Mouse (Mus musculus): ENCODE data around the gene Vps37d. TPM values are rescaled to one million over a fixed set of nuclear protein-coding genes. Genes with fewer than 3 reads are reported as not detected.

Vps37d gene
- polyA plus RNA-seq (2012; ENCODE audit: insufficient read depth, low replicate concordance): 0.44 and 2.3 TPM in 2 replicates

GRCm38 (mm10) chr5:135077564-135078481 is at the start of gene Vps37d:
Vps37d (minus strand) TSS chr5:135078266.
- TF ChIP-seq FLI1 (IDR thresholded peaks at IDR 0.05; ENCODE audit: low read length): no peak
- no peak for TF ChIP-seq GATA1 (IDR thresholded peaks at IDR 0.05; ENCODE audit: borderline replicate concordance, low read length)
- H3K27me3 ChIP-seq (replicated peaks): peaks cover 67% of the 10 kb centered on the region
- H3K4me3 ChIP-seq (replicated peaks): peak within 1 kb of the TSS; percentile 92
- H3K4me1 ChIP-seq: peaks cover 16% of the 10 kb centered on the region
- no peaks in the 10 kb centered on the region for H3K9me3 ChIP-seq
- no peaks in the 10 kb centered on the region for H3K36me3 ChIP-seq (replicated peaks; ENCODE audit: low read length)

DNA sequence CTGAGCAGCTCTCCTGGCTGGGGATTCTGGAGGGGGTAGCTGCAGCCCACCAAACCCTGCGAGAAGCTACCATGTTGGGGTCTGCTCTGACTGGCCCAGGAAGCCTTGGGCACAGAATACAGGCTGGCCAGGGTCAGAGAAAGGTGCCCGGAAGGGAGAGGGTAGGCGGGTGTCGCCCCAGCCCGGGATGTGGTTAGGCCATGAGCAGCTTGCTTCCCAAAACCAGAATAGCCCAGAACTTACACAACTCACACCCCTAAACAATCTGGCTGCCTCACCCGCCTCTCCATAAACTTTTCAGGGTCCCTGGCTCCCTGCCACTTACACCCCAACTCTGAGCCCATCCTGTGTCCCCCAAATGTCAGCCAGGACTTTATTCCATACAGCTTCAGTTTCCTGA is 49.6 kb upstream of the Vps37d start:
- Histone ChIP-seq H3K36me3 (replicated peaks; ENCODE audit: low read length) (no peaks in the 10 kb centered on the region), H3K27me3 (replicated peaks) (peaks cover 85% of the 10 kb centered on the region), H3K9me3 (peaks cover 11% of the 10 kb centered on the region), H3K4me3 (replicated peaks) (no peak overlapping the region), H3K4me1 (peaks cover 4% of the 10 kb centered on the region; the same call in 1 of the 2 replicates)
- TF ChIP-seq FLI1 (IDR thresholded peaks at IDR 0.05; ENCODE audit: low read length) (no peak), GATA1 (IDR thresholded peaks at IDR 0.05; ENCODE audit: borderline replicate concordance, low read length) (no peak)

- Histone ChIP-seq H3K4me1 (peaks cover 18% of the 10 kb centered on the region), H3K36me3 (replicated peaks; ENCODE audit: low read length) (no peaks in the 10 kb centered on the region), H3K9me3 (peaks cover 11% of the 10 kb centered on the region), H3K4me3 (replicated peaks) (no peak overlapping the region), H3K27me3 (replicated peaks) (peaks cover 84% of the 10 kb centered on the region)
- TF ChIP-seq FLI1 (IDR thresholded peaks at IDR 0.05; ENCODE audit: low read length) (no peak), GATA1 (IDR thresholded peaks at IDR 0.05; ENCODE audit: borderline replicate concordance, low read length) (no peak)
Observed at GRCm38 (mm10) chr5:135126121-135126520, 48.1 kb upstream of the Vps37d start.

- peaks cover 53% of the 10 kb centered on the region for H3K27me3 ChIP-seq (replicated peaks)
- no peaks in the 10 kb centered on the region for H3K36me3 ChIP-seq (replicated peaks; ENCODE audit: low read length)
- no peak overlapping the region for H3K4me3 ChIP-seq (replicated peaks)
- TF ChIP-seq FLI1 (IDR thresholded peaks at IDR 0.05; ENCODE audit: low read length) (no peak), GATA1 (IDR thresholded peaks at IDR 0.05; ENCODE audit: borderline replicate concordance, low read length) (no peak)
- H3K4me1 ChIP-seq: peaks cover 35% of the 10 kb centered on the region
- no peaks in the 10 kb centered on the region for H3K9me3 ChIP-seq
Observed at GRCm38 (mm10) chr5:135120753-135121152, 42.7 kb upstream of the Vps37d start.

DNA sequence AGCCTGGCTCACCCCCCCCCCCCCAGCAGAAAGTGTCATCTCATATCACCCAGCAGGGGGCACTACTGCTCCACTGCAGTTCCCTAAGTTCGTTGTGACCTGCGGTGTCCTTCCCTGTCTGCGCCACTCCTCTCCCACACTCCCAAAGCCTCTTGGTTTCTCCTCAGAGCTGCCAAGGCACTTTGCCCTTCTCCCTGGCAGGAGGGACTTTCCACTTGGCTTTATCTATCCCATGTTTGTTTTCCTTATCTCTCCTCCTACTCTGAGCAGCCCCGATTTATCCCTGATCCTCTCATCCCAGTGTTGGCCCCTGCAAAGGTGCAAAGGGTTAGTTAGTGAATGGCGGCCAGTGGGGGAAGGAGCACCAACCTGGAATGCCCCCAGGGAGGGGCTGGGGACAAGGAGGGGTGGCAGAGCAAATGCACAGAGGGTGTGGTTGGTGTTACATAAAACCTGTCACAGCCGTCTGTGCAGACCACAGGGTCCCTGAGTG is 40.6 kb upstream of the Vps37d start:
- TF ChIP-seq GATA1 (IDR thresholded peaks at IDR 0.05; ENCODE audit: borderline replicate concordance, low read length) (no peak), FLI1 (IDR thresholded peaks at IDR 0.05; ENCODE audit: low read length) (no peak)
- Histone ChIP-seq H3K4me3 (replicated peaks) (peak overlapping the region; percentile 55), H3K27me3 (replicated peaks) (peaks cover 49% of the 10 kb centered on the region), H3K36me3 (replicated peaks; ENCODE audit: low read length) (no peaks in the 10 kb centered on the region), H3K9me3 (no peaks in the 10 kb centered on the region), H3K4me1 (peaks cover 31% of the 10 kb centered on the region)

- H3K36me3 ChIP-seq (replicated peaks; ENCODE audit: low read length): no peaks in the 10 kb centered on the region
- no peak overlapping the region for H3K4me3 ChIP-seq (replicated peaks)
- H3K4me1 ChIP-seq: peaks cover 11% of the 10 kb centered on the region
- peaks cover 51% of the 10 kb centered on the region for H3K27me3 ChIP-seq (replicated peaks)
- H3K9me3 ChIP-seq: peaks cover 3% of the 10 kb centered on the region; the same call in 1 of the 2 replicates
- TF ChIP-seq GATA1 (IDR thresholded peaks at IDR 0.05; ENCODE audit: borderline replicate concordance, low read length): no peak
- no peak for TF ChIP-seq FLI1 (IDR thresholded peaks at IDR 0.05; ENCODE audit: low read length)
Observed at GRCm38 (mm10) chr5:135115241-135115640, 37.2 kb upstream of the Vps37d start.

- Histone ChIP-seq H3K9me3 (peaks cover 3% of the 10 kb centered on the region; the same call in 1 of the 2 replicates), H3K4me3 (replicated peaks) (no peak overlapping the region), H3K36me3 (replicated peaks; ENCODE audit: low read length) (no peaks in the 10 kb centered on the region), H3K4me1 (peaks cover 6% of the 10 kb centered on the region), H3K27me3 (replicated peaks) (peaks cover 56% of the 10 kb centered on the region)
- no peak for TF ChIP-seq GATA1 (IDR thresholded peaks at IDR 0.05; ENCODE audit: borderline replicate concordance, low read length)
- no peak for TF ChIP-seq FLI1 (IDR thresholded peaks at IDR 0.05; ENCODE audit: low read length)
Observed at GRCm38 (mm10) chr5:135113782-135114181, 35.7 kb upstream of the Vps37d start.

DNA sequence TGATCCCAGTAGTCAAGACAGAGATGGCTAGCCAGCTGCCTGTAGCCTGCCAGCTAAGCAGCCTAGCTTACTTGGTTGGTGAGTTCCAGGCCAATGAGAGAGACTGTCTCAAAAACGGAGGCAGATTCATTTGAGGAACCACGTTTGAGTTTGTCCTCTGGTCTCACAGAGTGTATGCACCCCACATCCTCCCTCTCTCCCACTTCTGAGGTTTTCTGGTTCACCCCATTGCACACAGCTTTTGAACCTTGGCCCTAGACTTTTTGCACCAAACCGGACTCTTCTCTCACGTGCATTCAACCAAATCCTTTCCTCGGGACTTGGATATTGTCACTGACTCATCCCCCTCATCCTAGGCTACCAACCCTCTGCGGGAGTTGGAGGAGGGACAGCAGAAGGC is 31.9 kb upstream of the Vps37d start:
- peaks cover 19% of the 10 kb centered on the region for H3K4me1 ChIP-seq
- peaks cover 79% of the 10 kb centered on the region for H3K27me3 ChIP-seq (replicated peaks)
- TF ChIP-seq GATA1 (IDR thresholded peaks at IDR 0.05; ENCODE audit: borderline replicate concordance, low read length): no peak
- no peak for TF ChIP-seq FLI1 (IDR thresholded peaks at IDR 0.05; ENCODE audit: low read length)
- H3K36me3 ChIP-seq (replicated peaks; ENCODE audit: low read length): no peaks in the 10 kb centered on the region
- H3K9me3 ChIP-seq: peaks cover 3% of the 10 kb centered on the region; the same call in 1 of the 2 replicates
- H3K4me3 ChIP-seq (replicated peaks): no peak overlapping the region

DNA sequence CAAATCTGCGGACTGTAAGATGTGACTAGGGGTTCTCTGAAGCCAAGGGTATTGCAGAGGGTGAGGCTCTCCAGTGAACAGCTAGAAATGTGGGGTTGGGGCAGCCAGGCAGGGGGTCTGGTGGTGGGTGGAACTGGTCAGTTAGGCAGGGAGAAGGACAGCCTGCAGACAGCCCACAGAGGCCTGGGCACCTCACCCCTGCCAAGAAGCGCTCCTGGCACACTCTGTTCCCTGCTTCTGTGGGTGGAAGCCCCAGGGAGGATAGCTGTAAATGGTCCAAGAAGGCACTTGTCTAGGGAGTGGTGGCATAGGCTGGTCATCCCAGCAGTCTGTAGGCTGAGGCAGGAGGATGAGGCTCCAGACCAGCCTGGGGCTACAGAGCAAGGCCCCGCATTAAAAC is 31.4 kb upstream of the Vps37d start:
- Histone ChIP-seq H3K4me1 (peaks cover 19% of the 10 kb centered on the region), H3K4me3 (replicated peaks) (no peak overlapping the region), H3K36me3 (replicated peaks; ENCODE audit: low read length) (no peaks in the 10 kb centered on the region), H3K27me3 (replicated peaks) (peaks cover 83% of the 10 kb centered on the region), H3K9me3 (peaks cover 3% of the 10 kb centered on the region; the same call in 1 of the 2 replicates)
- TF ChIP-seq FLI1 (IDR thresholded peaks at IDR 0.05; ENCODE audit: low read length): no peak
- no peak for TF ChIP-seq GATA1 (IDR thresholded peaks at IDR 0.05; ENCODE audit: borderline replicate concordance, low read length)

DNA sequence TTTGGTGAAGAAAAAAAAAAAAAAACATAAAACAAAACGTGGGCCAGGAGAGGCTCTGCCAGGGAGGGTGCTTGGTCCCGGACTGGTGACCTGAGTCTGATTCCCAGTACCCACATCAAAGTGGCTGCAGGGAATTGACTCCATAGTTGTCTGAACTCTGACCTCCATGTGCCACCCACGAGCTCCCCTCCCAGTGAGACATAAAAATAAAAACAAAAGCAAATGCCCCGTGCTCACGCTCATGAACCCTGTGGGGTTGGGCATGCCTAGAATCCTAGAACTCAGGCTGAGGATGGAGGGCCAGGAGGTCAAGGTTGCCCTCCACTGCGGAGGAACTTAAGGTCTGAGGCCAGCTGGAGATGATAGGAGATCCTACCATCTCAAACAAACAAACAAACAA is 31.0 kb upstream of the Vps37d start:
- TF ChIP-seq GATA1 (IDR thresholded peaks at IDR 0.05; ENCODE audit: borderline replicate concordance, low read length): no peak
- no peak for TF ChIP-seq FLI1 (IDR thresholded peaks at IDR 0.05; ENCODE audit: low read length)
- Histone ChIP-seq H3K36me3 (replicated peaks; ENCODE audit: low read length) (no peaks in the 10 kb centered on the region), H3K4me3 (replicated peaks) (no peak overlapping the region), H3K4me1 (peaks cover 19% of the 10 kb centered on the region), H3K9me3 (peaks cover 3% of the 10 kb centered on the region; the same call in 1 of the 2 replicates), H3K27me3 (replicated peaks) (peaks cover 84% of the 10 kb centered on the region)

Measured in megakaryocyte, embryonic 14.5 days (primary cell).